Mouse (Mus musculus) C3H10T1/2 (cell line): Measurements from ENCODE around the gene Cdca8. TPM values are rescaled to one million over a fixed set of nuclear protein-coding genes. Genes with fewer than 3 reads are reported as not detected.

ENCODE experiments used
- polyA plus RNA-seq, 2 experiments: library from polyadenylated mRNA; unstranded; fragments of >200 nt; fragmentation: generic; extraction: Trizol; gene quantifications; one replicate each; pipeline ENCODE4 v1.2.1; 2012; ENCODE audit warnings: missing spikeins in 2 of 2

Gene Cdca8
- polyA plus RNA-seq, result 10 to 100 TPM; 48.3 to 77.0 TPM

DNA sequence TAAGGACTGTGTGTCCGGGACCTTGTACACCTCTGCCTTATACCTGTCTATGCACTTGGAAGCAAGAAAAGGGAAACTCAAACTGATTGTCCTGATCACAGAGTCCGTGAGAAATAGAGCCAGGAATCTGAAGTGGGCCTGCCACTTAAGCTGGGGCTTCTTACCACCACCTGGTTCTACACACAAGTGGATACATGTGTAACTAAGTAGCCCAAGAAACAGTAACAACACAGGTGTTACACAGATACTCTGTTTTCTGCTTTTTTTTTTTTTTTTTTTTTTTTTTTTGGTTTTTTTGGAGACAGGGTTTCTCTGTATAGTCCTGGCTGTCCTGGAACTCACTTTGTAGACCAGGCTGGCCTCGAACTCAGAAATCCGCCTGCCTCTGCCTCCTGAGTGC lies at the start of gene Cdca8:
Cdca8 (minus strand) TSS at position 101 of the 400 bp plus-strand sequence.

DNA sequence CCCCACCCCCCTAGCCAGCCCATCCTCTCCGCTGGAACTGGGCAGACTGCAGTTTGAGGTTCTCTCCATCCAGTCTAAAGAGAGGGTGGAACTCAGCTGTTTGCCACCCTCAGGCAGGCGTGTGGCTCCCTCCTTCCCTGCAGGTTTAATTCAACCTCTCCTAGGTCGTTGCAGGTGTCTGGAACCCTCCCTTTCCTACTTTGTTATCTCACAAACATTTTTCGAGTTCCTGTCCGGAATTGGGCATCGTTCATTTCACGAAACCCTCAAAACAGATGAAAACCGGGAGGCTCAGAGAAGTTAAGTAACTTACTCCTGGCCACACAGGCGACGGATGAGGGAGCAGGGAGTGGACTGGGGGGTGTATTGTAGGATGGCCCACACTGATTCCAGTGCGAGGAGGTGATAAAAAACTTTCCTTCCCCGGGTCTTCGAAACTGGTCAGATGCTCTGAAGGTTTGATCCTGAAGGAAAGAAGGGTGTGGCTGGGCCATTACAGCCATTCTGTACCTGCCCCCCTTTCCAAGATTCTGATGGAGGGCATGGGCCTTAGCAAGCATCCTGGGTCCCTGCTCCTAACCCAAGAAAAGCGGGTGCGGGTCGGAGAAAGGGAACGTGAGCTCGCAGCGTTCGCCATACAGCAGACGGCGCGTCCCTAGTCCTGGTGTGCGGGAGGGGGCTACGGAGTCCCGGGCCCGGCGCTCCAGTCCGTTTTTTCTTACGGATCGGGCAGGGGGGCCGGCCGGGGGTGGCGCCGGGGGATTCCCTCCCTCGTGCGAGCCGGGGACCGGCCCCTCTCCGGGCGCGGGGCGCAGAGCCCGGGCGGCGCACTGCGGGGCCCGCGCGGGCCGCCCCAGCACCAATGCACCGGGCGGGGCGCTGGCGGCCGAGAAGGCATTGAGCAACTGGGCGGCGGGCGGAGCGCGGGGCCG lies 46.8 kb upstream of the Cdca8 start, which contains the start of gene Rspo1:
Rspo1 (plus strand) TSS at position 760 of the 932 bp plus-strand sequence.

DNA sequence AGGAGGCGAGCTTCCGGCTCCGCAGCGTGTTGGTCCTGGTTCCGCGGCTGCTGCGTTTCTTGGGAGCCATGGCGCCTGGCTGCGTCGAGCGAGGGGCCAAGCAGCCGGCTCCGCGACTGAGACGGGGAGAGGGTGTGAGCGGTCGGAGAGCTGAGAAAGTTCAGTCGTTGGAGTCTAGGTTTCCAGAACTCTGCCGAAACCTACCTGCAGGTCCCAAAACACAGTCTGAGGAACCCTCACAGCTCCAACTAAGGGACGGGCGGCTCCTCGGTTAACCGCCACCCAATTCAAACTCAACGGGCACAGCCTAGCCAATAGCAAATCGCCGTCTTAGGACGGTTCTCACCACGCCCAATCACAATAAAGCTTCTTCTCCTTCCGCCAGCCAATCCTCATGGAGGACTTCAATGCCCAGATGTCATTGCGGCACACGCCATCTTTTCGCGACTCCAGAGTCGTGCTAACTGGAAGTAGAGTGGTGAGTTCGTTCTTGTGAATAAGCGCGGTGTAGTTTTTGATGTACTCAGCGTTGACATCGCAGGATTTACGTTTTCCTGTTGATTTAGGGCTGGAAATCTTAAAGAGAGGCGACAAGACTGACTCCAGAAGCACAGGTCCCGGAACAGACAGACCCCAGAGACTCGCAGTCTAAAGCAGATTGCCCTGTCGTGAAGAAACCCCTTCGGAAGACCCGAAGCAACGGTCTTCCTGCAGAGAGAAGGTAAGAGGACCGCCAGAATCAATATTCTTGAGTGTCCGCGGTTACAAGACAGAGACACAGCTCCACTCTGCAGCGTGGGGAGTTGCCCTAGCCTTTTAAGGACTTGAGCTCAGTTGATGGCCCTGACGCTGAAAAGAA lies 2.3 kb downstream of the Cdca8 start, which contains the start of gene 9930104L06Rik:
9930104L06Rik (plus strand) TSS at position 436 of the 859 bp plus-strand sequence.

DNA sequence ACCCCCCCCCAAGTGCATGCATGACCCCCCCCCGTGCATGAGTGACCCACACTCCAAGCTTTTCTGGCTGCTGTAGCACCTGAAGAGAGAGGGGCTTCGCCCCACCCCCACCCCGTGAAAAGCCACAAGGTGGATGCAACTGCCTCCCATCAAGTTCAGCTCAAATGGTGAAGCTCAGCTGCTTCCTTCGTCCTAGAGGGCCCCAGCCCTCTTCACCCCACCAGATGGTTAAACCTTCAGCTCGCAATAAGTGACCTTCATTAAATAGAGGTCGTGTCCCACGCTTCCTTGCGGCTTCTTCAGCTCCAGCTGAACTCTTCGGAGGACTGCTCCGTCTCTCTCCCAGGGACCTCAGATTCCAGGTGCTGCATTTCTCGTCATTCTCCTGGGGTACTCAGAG lies 58.5 kb downstream of the Cdca8 start, which contains the start of gene Epha10:
Epha10 (plus strand) TSS at position 301 of the 400 bp plus-strand sequence.

Other genes starting within 250 kb of the Cdca8 start
- 10 to 100 TPM; 11.2 to 23.2 TPM for gene Utp11, start 245.7 kb downstream of the Cdca8 start, polyA plus RNA-seq
- gene Fhl3, start 238.6 kb downstream of the Cdca8 start, polyA plus RNA-seq, result 100 to 1,000 TPM in 1 of 2 experiments, 10 to 100 TPM in 1; 77.3 to 100 TPM
- 10 to 100 TPM; 16.8 to 46.6 TPM for gene Sf3a3, start 224.5 kb downstream of the Cdca8 start, polyA plus RNA-seq
- 10 to 100 TPM in 1 of 2 experiments, 1 to 10 TPM in 1; 2.3 to 15.3 TPM for gene Inpp5b, start 197.5 kb downstream of the Cdca8 start, polyA plus RNA-seq
- 1 to 10 TPM; 4.3 to 6.6 TPM for gene Mtf1, start 137.2 kb downstream of the Cdca8 start, polyA plus RNA-seq
- 10 to 100 TPM; 16.5 to 25.7 TPM for gene Yrdc, start 88.6 kb downstream of the Cdca8 start, polyA plus RNA-seq
- 100 to 1,000 TPM in 1 of 2 experiments, 10 to 100 TPM in 1; 69.5 to 108 TPM for gene 1110065P20Rik, start 88.1 kb downstream of the Cdca8 start, polyA plus RNA-seq
- gene Maneal, start 77.1 kb downstream of the Cdca8 start, polyA plus RNA-seq, result not detected
- not detected for gene Epha10, start 58.4 kb downstream of the Cdca8 start, polyA plus RNA-seq
- 1 to 10 TPM in 1 of 2 experiments, under 1 TPM in 1; 0.81 to 6.4 TPM for gene 9930104L06Rik, start 2.3 kb downstream of the Cdca8 start, polyA plus RNA-seq
- under 1 TPM in 1 of 2 experiments, not detected in 1; 0.05 TPM for gene Rspo1, start 47.1 kb upstream of the Cdca8 start, polyA plus RNA-seq
- gene Gnl2, start 77.3 kb upstream of the Cdca8 start, polyA plus RNA-seq, result 10 to 100 TPM in 1 of 2 experiments, 1 to 10 TPM in 1; 3.8 to 21.1 TPM
- gene Dnali1, start 126.4 kb upstream of the Cdca8 start, polyA plus RNA-seq, result under 1 TPM in 1 of 2 experiments, not detected in 1; 0.09 TPM
- 10 to 100 TPM in 1 of 2 experiments, 1 to 10 TPM in 1; 5.5 to 12.8 TPM for gene Snip1, start 127.4 kb upstream of the Cdca8 start, polyA plus RNA-seq
- gene Meaf6, start 145.8 kb upstream of the Cdca8 start, polyA plus RNA-seq, result 10 to 100 TPM; 26.0 to 29.2 TPM
- gene Zc3h12a, start 188.5 kb upstream of the Cdca8 start, polyA plus RNA-seq, result 1 to 10 TPM; 1.0 to 8.3 TPM